In the genomic region with DNA sequence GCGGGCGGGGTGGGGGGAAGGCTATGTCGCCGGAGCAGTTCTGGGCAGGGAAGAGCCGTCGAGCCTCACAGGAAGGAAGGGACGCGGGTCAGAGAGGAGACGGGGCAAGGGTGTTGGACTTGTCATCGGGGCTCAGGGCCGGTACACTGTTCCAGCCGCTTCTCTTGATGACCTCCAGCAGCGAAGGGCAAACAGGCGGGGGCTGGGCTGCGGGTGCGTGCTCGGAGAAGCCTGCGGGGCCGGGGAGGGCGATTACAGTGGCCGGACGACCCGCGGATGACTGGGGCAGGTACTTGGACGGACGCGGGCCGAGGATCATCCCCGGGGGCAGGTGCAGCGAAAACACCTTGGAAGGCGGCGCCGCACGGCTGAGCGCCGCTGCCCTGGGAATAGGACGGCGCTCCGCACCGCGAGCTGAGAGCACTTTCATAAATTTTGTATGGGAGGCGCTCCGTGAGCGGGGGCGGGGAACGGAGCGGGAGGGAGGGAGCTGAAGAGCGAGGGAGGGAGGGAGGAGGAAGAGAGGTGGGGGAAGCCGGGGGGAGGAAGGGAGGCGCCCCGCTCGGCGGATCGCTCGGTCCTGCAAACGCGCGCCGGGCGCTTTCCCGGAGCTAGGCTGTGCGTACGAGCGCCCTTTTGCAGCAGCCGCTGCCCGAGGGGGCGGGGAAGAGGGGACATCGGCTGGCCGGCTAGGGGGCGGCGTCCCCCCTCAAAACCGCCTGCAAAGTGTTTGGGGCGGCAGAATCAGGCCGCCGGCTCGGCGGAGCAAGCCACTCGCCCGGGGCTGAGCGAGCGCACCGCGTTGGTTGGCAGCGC, we compare ENCODE assay signal across 8 mouse cellular contexts. TPM values are rescaled to one million over a fixed set of nuclear protein-coding genes. Genes with fewer than 3 reads are reported as not detected.
A peak's percentile ranks its signal among the peaks of the same experiment; 100 is the strongest.
DNase-seq lines count a peak whose midpoint lies in the region; TF ChIP-seq lines count a peak whose summit lies in the region.

Gene Rtn4rl1 (plus strand): TSS at position 528 of the 816 bp plus-strand sequence.

- no peaks in the 10 kb centered on the region for H3K9me3 ChIP-seq in heart, embryonic 10.5 days

- H3K27me3 ChIP-seq in heart, embryonic 10.5 days (ENCODE audit: insufficient read depth, poor library complexity, severe bottlenecking): peaks cover 76% of the 10 kb centered on the region
- H3K27me3 ChIP-seq in myocyte (ENCODE audit: control insufficient read depth, insufficient read depth, insufficient read length): peaks cover 30% of the 10 kb centered on the region

- peak within 1 kb of the TSS; percentile 74 for H3K4me2 ChIP-seq in myocyte (ENCODE audit: low read depth)

- TF ChIP-seq POLR2A in myocyte (IDR thresholded peaks at IDR 0.05; ENCODE audit: insufficient read length, low read depth): no peak

- H3K4me3 ChIP-seq in heart, embryonic 10.5 days: peak within 1 kb of the TSS; percentile 76
- H3K4me3 ChIP-seq in myocyte: peak within 1 kb of the TSS; percentile 6

- no peak within 1 kb of the TSS for H3ac ChIP-seq in myocyte (ENCODE audit: control insufficient read depth, insufficient read length)

- peak; percentile 39 for DNase-seq in embryo, embryonic 10 days (ENCODE audit: low spot score)
- DNase-seq in embryo, embryonic 9.5 days (ENCODE audit: extremely low spot score): no peak
- DNase-seq in cerebellum, postnatal 36 days: peak; percentile 74 to 84
- peak; percentile 82 for DNase-seq in heart, embryonic 10.5 days (ENCODE audit: low spot score)
- DNase-seq in kidney, adult 9 months: peak; percentile 70
- peak; percentile 60 for DNase-seq in liver
- peak; percentile 83 for DNase-seq in testis, postnatal 10 days (ENCODE audit: low spot score)

- peaks cover 67% of the 10 kb centered on the region for H3K4me1 ChIP-seq in heart, embryonic 10.5 days

- H3K27ac ChIP-seq in heart, embryonic 10.5 days: peak within 1 kb of the TSS; percentile 87

- peaks cover 10% of the 10 kb centered on the region for H3K79me2 ChIP-seq in myocyte (ENCODE audit: control insufficient read depth, insufficient read depth)

- whole genome bisulfite sequencing in heart, embryonic 10.5 days: under 1% methylated on average over 80 of the region's 84 CpGs

- no peaks in the 10 kb centered on the region for H3K36me3 ChIP-seq in heart, embryonic 10.5 days
- H3K36me3 ChIP-seq in myocyte (ENCODE audit: control insufficient read depth, insufficient read depth): no peaks in the 10 kb centered on the region

TF ChIP-seq in myocyte, 11 proteins besides CTCF, POLR2A, EP300 and RAD21:
- TF ChIP-seq MYOD1 (IDR thresholded peaks at IDR 0.05; ENCODE audit: control insufficient read depth in 1 of 3, insufficient read length in 2 of 3, low read depth in 2 of 3) (no peak), CEBPB (IDR thresholded peaks at IDR 0.05; ENCODE audit: insufficient read depth, poor library complexity, severe bottlenecking) (no peak), POLR2AphosphoS2 (IDR thresholded peaks at IDR 0.05; ENCODE audit: insufficient read length, low read depth) (no peak)

RNA-seq across cellular contexts. Expression of gene Rtn4rl1, which starts in this region (rescaled TPM):
- polyA plus RNA-seq in heart, embryonic 10.5 days (2016; fragmentation: Nextera tagmentation; extraction: Ambion mirVana): 9.7 and 16.6 TPM in 2 replicates
- 0.16 TPM for polyA plus RNA-seq in myocyte (2012; fragmentation: generic; extraction: Trizol)
